Mouse (Mus musculus) ES-Bruce4 (cell line): ENCODE measurements around the gene Atxn7l3b.

Experiments
- CTCF ChIP-seq: IDR thresholded peaks from one replicate; pipeline ENCODE4 v1.8.1; 2011; ENCODE audit warnings: low read depth, low read length
- POLR2A ChIP-seq: IDR thresholded peaks from one replicate; pipeline ENCODE4 v1.8.1; 2011; ENCODE audit warnings: low read length; ENCODE audit not compliant: insufficient read depth

GRCm38 (mm10) chr10:112899796-112900195, 29.0 kb downstream of the Atxn7l3b start:
- TF ChIP-seq CTCF (no peak), POLR2A (no peak)
